Mouse (Mus musculus) kidney, embryonic 14.5 days (tissue): ENCODE measurements at regions not wholly inside any gene's neighbourhood (a gene's known extent, or its start where the extent isn't known, plus 50 kb on each side); places are given as distances from the start of the nearest gene placed in this dataset.

Experiments
- ATAC-seq: fragments of 200-750 bp; cut with Nextera tagmentation; 2 replicates; pipeline ENCODE4 v1.8.0; 2017; ENCODE audit warnings: moderate number of reproducible peaks, mild to moderate bottlenecking, moderate TSS enrichment, moderate library complexity; ENCODE audit not compliant: low FRiP score, low TSS enrichment
- H3K27ac ChIP-seq: fragments of 300-500 bp; sonication (generic); 2 replicates; pipeline ENCODE4 v1.5.1; 2014; ENCODE audit warnings: low read depth, mild to moderate bottlenecking, low read length, moderate library complexity, mixed read lengths
- H3K27me3 ChIP-seq: fragments of 300-500 bp; sonication (generic); 2 replicates; pipeline ENCODE4 v1.6.1; 2014; ENCODE audit warnings: mild to moderate bottlenecking, low read length; ENCODE audit not compliant: control insufficient read depth, insufficient read depth
- H3K36me3 ChIP-seq: fragments of 300-500 bp; sonication (generic); 2 replicates; pipeline ENCODE4 v1.6.1; 2014; ENCODE audit warnings: low read length, mixed read lengths; ENCODE audit not compliant: control insufficient read depth, insufficient read depth
- H3K4me1 ChIP-seq: fragments of 300-500 bp; sonication (generic); 2 replicates; pipeline ENCODE4 v1.6.1; 2014; ENCODE audit warnings: low read length, mixed read lengths; ENCODE audit not compliant: control insufficient read depth, insufficient read depth
- H3K4me2 ChIP-seq: fragments of 300-500 bp; sonication (generic); replicated peaks from 2 replicates; pipeline ENCODE4 v1.6.1; 2014; ENCODE audit warnings: low read depth, mild to moderate bottlenecking, low read length
- H3K4me3 ChIP-seq: fragments of 300-500 bp; sonication (generic); 2 replicates; pipeline ENCODE4 v1.5.1; 2014; ENCODE audit warnings: mild to moderate bottlenecking, low read length
- H3K9ac ChIP-seq: fragments of 300-500 bp; sonication (generic); 2 replicates; pipeline ENCODE4 v1.6.1; 2014; ENCODE audit warnings: low read depth, mild to moderate bottlenecking, low read length, moderate library complexity
- H3K9me3 ChIP-seq: fragments of 300-500 bp; sonication (generic); 2 replicates; pipeline ENCODE4 v1.6.1; 2016; ENCODE audit warnings: low read length; ENCODE audit not compliant: control insufficient read depth
- WGBS: fragments of 180-500 bp; shearing (Covaris S2); extraction: QIAGEN DNeasy Blood & Tissue Kit; methylation state at CpG from one replicate; pipeline ENCODE4 v1.1.7; 2014; 5-methylcytosine and 5-hydroxymethylcytosine counted together

DNA sequence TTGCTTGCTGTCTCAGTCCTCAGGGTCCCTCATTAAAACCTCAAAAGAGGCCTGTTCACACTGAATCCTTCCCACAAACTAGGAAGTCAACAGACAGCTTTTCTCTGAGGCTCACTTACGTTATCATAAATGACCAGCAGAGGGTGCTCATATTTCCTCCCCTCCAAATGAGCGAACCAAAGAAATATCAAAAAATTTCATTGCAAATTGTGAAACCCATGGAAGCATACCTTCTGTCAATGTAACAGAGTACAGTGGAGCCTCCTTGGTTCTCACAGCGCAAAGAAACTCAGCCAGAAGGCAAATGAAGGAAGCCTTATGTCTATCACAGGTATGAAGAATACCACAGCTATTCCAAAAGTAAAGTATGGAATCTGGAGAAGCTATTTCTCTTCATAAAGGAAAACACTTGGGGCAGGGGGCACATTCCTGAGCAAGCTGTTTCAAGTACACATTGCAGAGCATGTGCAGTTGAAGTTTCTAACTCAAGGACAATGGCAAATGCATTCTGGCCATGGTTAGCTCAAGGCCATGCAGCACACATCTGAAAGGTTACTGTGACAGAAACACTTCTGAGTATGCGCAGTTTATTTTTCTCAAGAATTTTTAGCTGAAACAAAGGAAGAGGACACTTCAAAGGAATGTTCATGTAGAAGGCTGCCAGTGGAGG, 72.2 kb upstream of the Gm6993 start:
- Histone ChIP-seq H3K4me2 (no peak overlapping the region), H3K36me3 (no peaks in the 10 kb centered on the region), H3K27me3 (no peaks in the 10 kb centered on the region), H3K27ac (no peak overlapping the region), H3K4me1 (no peaks in the 10 kb centered on the region), H3K4me3 (no peak overlapping the region), H3K9ac (no peak overlapping the region), H3K9me3 (no peaks in the 10 kb centered on the region)
- no peak for ATAC-seq
- 70% methylated on average over 4 of the region's 4 CpGs for WGBS

DNA sequence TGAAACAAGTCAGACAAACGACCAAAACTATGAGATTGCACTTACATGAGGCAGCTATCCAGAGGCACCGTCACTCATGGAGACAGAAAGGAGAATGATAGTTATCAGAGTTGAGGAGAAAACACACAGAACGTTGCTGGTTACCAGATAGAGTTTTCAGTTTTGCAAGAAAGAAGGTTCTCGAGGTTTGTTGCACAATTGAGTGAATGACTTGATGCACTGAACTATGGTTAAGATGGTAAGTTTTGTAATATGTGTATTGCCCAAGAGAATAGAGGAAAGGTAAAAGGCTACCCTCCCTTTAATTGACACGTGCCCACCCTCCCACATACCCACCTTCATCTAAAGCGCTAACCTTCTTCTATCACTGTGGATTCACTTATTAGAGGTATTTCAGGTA, 70.5 kb upstream of the Gm6993 start:
- no peak overlapping the region for H3K4me2 ChIP-seq
- ATAC-seq, result no peak
- H3K9me3 ChIP-seq, result no peaks in the 10 kb centered on the region
- 74% methylated on average over 6 of the region's 6 CpGs for WGBS
- H3K4me1 ChIP-seq, result no peaks in the 10 kb centered on the region
- H3K36me3 ChIP-seq, result no peaks in the 10 kb centered on the region
- no peak overlapping the region for H3K9ac ChIP-seq
- no peak overlapping the region for H3K27ac ChIP-seq
- no peak overlapping the region for H3K4me3 ChIP-seq
- no peaks in the 10 kb centered on the region for H3K27me3 ChIP-seq

DNA sequence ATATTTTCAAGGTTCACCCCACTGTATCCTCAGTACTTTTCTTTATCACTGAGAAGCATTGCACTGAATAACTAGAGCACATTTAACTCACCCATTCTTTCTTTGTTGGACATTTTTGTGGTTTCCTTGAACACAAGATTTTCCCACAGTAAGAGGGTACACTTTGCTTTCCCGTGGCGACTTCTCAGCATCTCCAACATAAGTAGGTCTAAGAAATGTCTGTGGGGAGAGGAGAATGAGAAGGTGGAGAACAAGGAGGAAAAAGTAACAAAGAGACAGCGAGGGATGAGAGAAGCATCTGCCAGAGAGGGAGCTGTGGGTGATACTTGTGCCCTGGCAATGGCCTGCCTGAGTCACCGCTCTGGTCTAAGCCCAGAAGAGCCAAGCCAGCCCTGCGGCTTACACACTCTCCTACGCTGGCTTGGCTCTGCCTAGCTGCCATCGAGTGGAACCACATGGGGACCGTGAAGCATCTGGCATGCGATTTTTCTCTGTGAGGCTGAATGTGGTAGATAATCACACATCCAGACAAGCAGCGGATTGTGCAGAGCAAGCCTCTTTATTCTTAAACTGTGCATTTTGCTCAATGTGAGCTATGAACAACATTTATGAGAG, 69.9 kb upstream of the Gm6993 start:
- WGBS, result 88% methylated on average over 10 of the region's 10 CpGs
- no peak for ATAC-seq
- Histone ChIP-seq H3K9me3 (no peaks in the 10 kb centered on the region), H3K9ac (no peak overlapping the region), H3K36me3 (no peaks in the 10 kb centered on the region), H3K4me2 (no peak overlapping the region), H3K4me3 (no peak overlapping the region), H3K27ac (no peak overlapping the region), H3K4me1 (no peaks in the 10 kb centered on the region), H3K27me3 (no peaks in the 10 kb centered on the region)

DNA sequence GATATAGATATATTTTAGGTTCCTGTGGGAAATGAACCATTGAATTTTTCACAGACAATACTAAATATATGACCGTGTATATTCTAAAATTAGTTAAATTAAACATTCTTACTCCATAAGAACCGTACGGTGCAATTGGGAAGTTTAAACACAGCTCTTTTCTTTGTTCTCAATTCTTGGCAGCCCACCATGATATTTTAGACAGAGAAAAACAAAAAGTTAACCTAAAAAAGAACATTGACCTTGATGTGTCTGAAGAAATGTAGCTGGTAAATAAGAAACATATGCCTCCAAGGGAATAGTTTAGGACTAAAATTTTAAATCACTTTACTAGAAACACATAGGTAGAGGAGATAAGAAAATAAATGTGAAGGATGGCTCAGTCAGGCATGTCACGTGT, 68.6 kb upstream of the Gm6993 start:
- no peaks in the 10 kb centered on the region for H3K27me3 ChIP-seq
- H3K4me2 ChIP-seq, result no peak overlapping the region
- no peak overlapping the region for H3K4me3 ChIP-seq
- no peaks in the 10 kb centered on the region for H3K9me3 ChIP-seq
- WGBS, result 67% methylated on average over 4 of the region's 4 CpGs
- H3K9ac ChIP-seq, result no peak overlapping the region
- no peaks in the 10 kb centered on the region for H3K36me3 ChIP-seq
- no peak for ATAC-seq
- no peak overlapping the region for H3K27ac ChIP-seq
- H3K4me1 ChIP-seq, result no peaks in the 10 kb centered on the region

DNA sequence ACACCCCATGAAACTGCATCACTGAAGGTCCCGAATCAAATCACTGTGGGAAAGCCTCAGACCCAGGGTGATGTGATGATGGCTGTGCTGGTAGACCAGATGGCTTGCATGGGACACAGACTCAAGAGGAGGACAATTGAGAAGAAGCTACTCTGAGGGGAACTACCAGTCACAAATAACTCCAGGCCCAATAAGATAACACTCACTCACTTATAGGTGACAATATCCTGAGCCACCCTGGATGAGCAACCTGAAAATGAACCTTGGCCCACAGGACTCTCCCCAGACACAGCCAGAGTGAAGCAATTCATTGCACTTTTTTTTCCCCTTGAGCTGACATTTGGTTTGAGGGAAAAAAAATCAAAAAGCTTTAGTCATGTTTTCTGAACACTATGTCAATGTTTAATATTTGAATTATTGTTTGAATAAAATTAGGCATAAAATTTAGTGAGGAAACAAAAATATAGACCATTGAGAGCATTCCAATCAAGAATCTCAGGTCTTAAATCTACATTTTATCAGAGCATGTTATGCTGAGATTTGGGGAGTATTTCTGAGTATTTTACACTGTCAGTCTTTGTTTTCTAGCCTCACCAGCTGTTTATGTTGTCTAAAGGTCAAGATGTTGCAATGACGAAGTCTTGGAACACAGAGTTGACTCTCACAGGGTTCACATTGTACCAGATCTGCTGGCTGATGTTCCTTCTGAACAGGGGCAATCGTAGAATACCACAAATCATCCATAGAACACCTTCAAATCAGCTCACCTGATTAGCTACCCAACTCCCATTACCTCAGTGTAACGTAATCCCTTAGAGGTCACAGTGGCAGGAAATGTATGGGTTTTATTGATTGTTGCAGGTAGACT, 67.9 kb upstream of the Gm6993 start:
- H3K27ac ChIP-seq, result no peak overlapping the region
- no peak overlapping the region for H3K4me3 ChIP-seq
- H3K4me1 ChIP-seq, result no peaks in the 10 kb centered on the region
- H3K36me3 ChIP-seq, result no peaks in the 10 kb centered on the region
- H3K9ac ChIP-seq, result no peak overlapping the region
- no peak for ATAC-seq
- no peaks in the 10 kb centered on the region for H3K9me3 ChIP-seq
- H3K27me3 ChIP-seq, result no peaks in the 10 kb centered on the region
- H3K4me2 ChIP-seq, result no peak overlapping the region
- WGBS, result 73% methylated on average over 4 of the region's 4 CpGs

DNA sequence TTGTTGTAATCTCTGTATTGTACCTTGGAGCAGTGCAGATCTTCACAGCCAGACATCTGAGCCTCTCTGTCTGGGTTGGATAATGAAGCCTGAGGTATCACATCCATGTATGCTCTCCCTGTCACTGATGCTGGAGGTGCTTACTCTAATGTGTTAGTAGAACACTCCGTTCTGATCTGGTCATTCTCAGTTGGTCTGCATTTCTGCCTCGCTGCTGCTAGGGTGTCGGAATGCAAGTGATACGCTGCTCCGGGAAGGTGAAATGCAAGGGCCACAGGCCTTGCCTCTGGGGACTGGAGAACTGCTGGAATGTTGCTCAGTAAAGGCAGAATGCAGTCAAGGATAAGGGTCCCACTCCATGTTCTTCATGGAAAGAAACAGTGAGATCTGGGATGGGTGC, 67.1 kb upstream of the Gm6993 start:
- H3K4me1 ChIP-seq, result no peaks in the 10 kb centered on the region
- no peaks in the 10 kb centered on the region for H3K36me3 ChIP-seq
- H3K27ac ChIP-seq, result no peak overlapping the region
- H3K9ac ChIP-seq, result no peak overlapping the region
- H3K4me2 ChIP-seq, result no peak overlapping the region
- no peak for ATAC-seq
- H3K4me3 ChIP-seq, result no peak overlapping the region
- WGBS, result 85% methylated on average over 5 of the region's 5 CpGs
- no peaks in the 10 kb centered on the region for H3K27me3 ChIP-seq
- no peaks in the 10 kb centered on the region for H3K9me3 ChIP-seq

DNA sequence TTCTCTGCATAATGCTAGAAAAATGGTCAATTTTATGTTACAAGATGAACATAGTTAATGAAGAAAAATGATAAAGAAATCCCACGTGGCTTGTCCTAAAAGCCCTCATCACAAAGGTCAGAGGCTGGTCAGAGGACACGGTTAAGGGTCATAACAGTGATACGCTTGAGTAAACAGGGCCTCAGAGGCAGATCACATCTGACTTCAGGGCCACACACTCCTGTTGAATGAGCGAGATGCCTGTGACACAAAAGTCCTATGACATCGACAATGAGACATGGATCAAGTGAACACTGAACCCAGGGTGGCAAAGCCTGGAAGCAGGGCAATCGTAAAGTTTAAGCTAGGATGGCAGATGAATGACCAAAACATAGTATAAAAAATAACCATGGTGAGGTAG, 61.0 kb upstream of the Gm6993 start:
- no peaks in the 10 kb centered on the region for H3K9me3 ChIP-seq
- ATAC-seq, result no peak
- H3K36me3 ChIP-seq, result no peaks in the 10 kb centered on the region
- no peak overlapping the region for H3K27ac ChIP-seq
- no peak overlapping the region for H3K9ac ChIP-seq
- H3K4me2 ChIP-seq, result no peak overlapping the region
- H3K4me3 ChIP-seq, result no peak overlapping the region
- H3K27me3 ChIP-seq, result no peaks in the 10 kb centered on the region
- H3K4me1 ChIP-seq, result peaks cover 2% of the 10 kb centered on the region
- 16% methylated on average over 6 of the region's 6 CpGs for WGBS

DNA sequence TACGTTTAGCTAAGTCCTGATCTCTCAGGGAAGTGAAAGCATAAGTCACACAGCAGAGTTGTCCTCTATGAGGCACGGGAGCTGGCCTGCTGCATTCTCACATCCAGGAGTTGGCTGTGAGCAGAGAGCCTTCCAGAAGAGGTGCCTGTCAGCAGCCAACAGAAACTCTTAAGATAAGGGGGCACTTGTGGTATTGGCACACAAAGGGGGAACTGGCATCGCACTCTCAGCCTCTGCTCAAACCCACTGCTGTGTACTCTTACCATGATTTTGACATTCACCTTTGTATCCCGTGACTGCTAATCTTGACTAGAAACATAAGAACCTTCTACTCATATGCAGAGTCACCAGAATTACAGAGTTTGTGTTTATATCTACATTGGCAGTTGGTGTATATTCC, 56.9 kb upstream of the Gm6993 start:
- no peak overlapping the region for H3K27ac ChIP-seq
- no peaks in the 10 kb centered on the region for H3K36me3 ChIP-seq
- no peaks in the 10 kb centered on the region for H3K9me3 ChIP-seq
- H3K9ac ChIP-seq, result no peak overlapping the region
- no peak for ATAC-seq
- H3K27me3 ChIP-seq, result no peaks in the 10 kb centered on the region
- no peak overlapping the region for H3K4me3 ChIP-seq
- H3K4me2 ChIP-seq, result no peak overlapping the region
- WGBS, result 71% methylated on average over 4 of the region's 4 CpGs
- peaks cover 20% of the 10 kb centered on the region for H3K4me1 ChIP-seq
